20 mouse cellular contexts compared by ENCODE assay signal in genomic region chr17:31420658-31421057, GRCm38 (mm10). TPM values are rescaled to one million over a fixed set of nuclear protein-coding genes. Genes with fewer than 3 reads are reported as not detected.
A peak's percentile ranks its signal among the peaks of the same experiment; 100 is the strongest.
DNase-seq lines count a peak whose midpoint lies in the region; ATAC-seq and TF ChIP-seq lines count a peak whose summit lies in the region.
"Had no signal": no experiment of that assay in that cellular context is flagged by ENCODE, and none has a peak within 500 bp of the region (broad histone marks: within the 10 kb centered on the region; RNA-seq: fewer than 3 reads in every experiment).

No protein-coding gene starts in this region.

- no peak overlapping the region for H3K4me2 ChIP-seq in forebrain, postnatal 0 days (ENCODE audit: low read depth)
- H3K4me2 ChIP-seq in forebrain, embryonic 14.5 days (ENCODE audit: low read length) = no peak overlapping the region
- no peak overlapping the region for H3K4me2 ChIP-seq in stomach, embryonic 15.5 days
- H3K4me2 ChIP-seq in stomach, postnatal 0 days (replicated peaks; ENCODE audit: low read depth) = no peak overlapping the region
- H3K4me2 ChIP-seq: forebrain, embryonic 13.5 days; limb, embryonic 12.5 days; liver, embryonic 12.5 days had no signal

- ATAC-seq in forebrain, postnatal 0 days = no peak
- no peak for ATAC-seq in forebrain, embryonic 14.5 days
- no peak for ATAC-seq in stomach, embryonic 15.5 days (ENCODE audit: insufficient read depth, low FRiP score, low read depth)
- no peak for ATAC-seq in stomach, postnatal 0 days (ENCODE audit: low FRiP score, low TSS enrichment)
- ATAC-seq: CD4-positive, CD25-positive, alpha-beta regulatory T cell, adult 4 months; forebrain, embryonic 13.5 days; liver, embryonic 12.5 days; lung, postnatal 0 days; midbrain, embryonic 16.5 days; Patski had no signal

- H3K4me3 ChIP-seq in forebrain, postnatal 0 days (ENCODE audit: low read depth, low read length) = no peak overlapping the region
- no peak overlapping the region for H3K4me3 ChIP-seq in forebrain, embryonic 14.5 days (ENCODE audit: low read depth, low read length)
- H3K4me3 ChIP-seq in stomach, embryonic 15.5 days (replicated peaks) = no peak overlapping the region
- H3K4me3 ChIP-seq in stomach, postnatal 0 days (ENCODE audit: low read depth, low read length) = no peak overlapping the region
- H3K4me3 ChIP-seq: forebrain, embryonic 13.5 days; limb, embryonic 12.5 days; liver, embryonic 12.5 days had no signal

- DNase-seq in forebrain, postnatal 0 days = no peak
- DNase-seq in forebrain, embryonic 14.5 days (ENCODE audit: low spot score) = no peak
- peak; percentile 36 for DNase-seq in heart, postnatal 4 days
- no peak for DNase-seq in heart, postnatal 36 days
- peak; percentile 53 for DNase-seq in kidney, postnatal 10 days
- no peak for DNase-seq in kidney, adult 18-20 months
- DNase-seq in stomach, postnatal 0 days (ENCODE audit: low spot score) = no peak
- DNase-seq: adrenal gland, adult 8-10 months; gastrocnemius, postnatal 36 days; heart, postnatal 14 days; right cerebral cortex, postnatal 25 days had no signal

- H3K9ac ChIP-seq in forebrain, postnatal 0 days = no peak overlapping the region
- no peak overlapping the region for H3K9ac ChIP-seq in forebrain, embryonic 14.5 days (ENCODE audit: low read length)
- no peak overlapping the region for H3K9ac ChIP-seq in stomach, embryonic 15.5 days
- no peak overlapping the region for H3K9ac ChIP-seq in stomach, postnatal 0 days (ENCODE audit: low read length)
- H3K9ac ChIP-seq: forebrain, embryonic 13.5 days; limb, embryonic 12.5 days; liver, embryonic 12.5 days had no signal

- H3K9me3 ChIP-seq in forebrain, postnatal 0 days (ENCODE audit: low read length) = no peaks in the 10 kb centered on the region
- no peaks in the 10 kb centered on the region for H3K9me3 ChIP-seq in forebrain, embryonic 14.5 days (replicated peaks; ENCODE audit: control insufficient read depth, low read length)
- H3K9me3 ChIP-seq in stomach, embryonic 15.5 days = no peaks in the 10 kb centered on the region
- no peaks in the 10 kb centered on the region for H3K9me3 ChIP-seq in stomach, postnatal 0 days (ENCODE audit: control insufficient read depth, low read length)
- H3K9me3 ChIP-seq: forebrain, embryonic 13.5 days; limb, embryonic 12.5 days; liver, embryonic 12.5 days had no signal

- TF ChIP-seq CTCF in forebrain, postnatal 0 days (IDR thresholded peaks at IDR 0.05; ENCODE audit: low read depth) = no peak
- TF ChIP-seq CTCF in stomach, postnatal 0 days (IDR thresholded peaks at IDR 0.05; ENCODE audit: low read depth) = no peak

- no peaks in the 10 kb centered on the region for H3K4me1 ChIP-seq in forebrain, postnatal 0 days (ENCODE audit: insufficient read depth)
- peaks cover 6% of the 10 kb centered on the region; the same call in 1 of the 2 replicates for H3K4me1 ChIP-seq in forebrain, embryonic 14.5 days (ENCODE audit: control insufficient read depth, insufficient read depth, low read length)
- H3K4me1 ChIP-seq in stomach, embryonic 15.5 days = peaks cover 19% of the 10 kb centered on the region
- H3K4me1 ChIP-seq in stomach, postnatal 0 days (replicated peaks; ENCODE audit: control insufficient read depth, insufficient read depth) = no peaks in the 10 kb centered on the region
- H3K4me1 ChIP-seq: liver, embryonic 12.5 days had no signal

- 0 out of 2 replicates have a peak overlapping the region, but pooled peaks have one; percentile 4 for H3K27ac ChIP-seq in forebrain, postnatal 0 days (ENCODE audit: low read depth, low read length)
- no peak overlapping the region for H3K27ac ChIP-seq in forebrain, embryonic 14.5 days (ENCODE audit: low read depth, low read length)
- H3K27ac ChIP-seq in stomach, embryonic 15.5 days = peak overlapping the region; percentile 9; the same call in 1 of the 2 replicates
- H3K27ac ChIP-seq in stomach, postnatal 0 days (replicated peaks) = no peak overlapping the region
- H3K27ac ChIP-seq: limb, embryonic 12.5 days; liver, embryonic 12.5 days had no signal

- H3K36me3 ChIP-seq in forebrain, postnatal 0 days (ENCODE audit: insufficient read depth) = peaks cover 31% of the 10 kb centered on the region
- H3K36me3 ChIP-seq in forebrain, embryonic 14.5 days (ENCODE audit: control insufficient read depth, insufficient read depth, low read length) = peaks cover 53% of the 10 kb centered on the region
- H3K36me3 ChIP-seq in stomach, embryonic 15.5 days = 0 out of 2 replicates have a peak, but pooled peaks cover 5% of the 10 kb centered on the region
- H3K36me3 ChIP-seq in stomach, postnatal 0 days (ENCODE audit: control insufficient read depth, insufficient read depth, low read length) = no peaks in the 10 kb centered on the region
- H3K36me3 ChIP-seq: liver, embryonic 12.5 days had no signal

- WGBS in forebrain, postnatal 0 days = 91% methylated on average over 16 of the region's 16 CpGs
- 91% methylated on average over 16 of the region's 16 CpGs for WGBS in forebrain, embryonic 14.5 days
- WGBS in stomach, embryonic 15.5 days = 77% methylated on average over 16 of the region's 16 CpGs
- 76% methylated on average over 16 of the region's 16 CpGs for WGBS in stomach, postnatal 0 days

- no peak for TF ChIP-seq EP300 in stomach, postnatal 0 days (optimal IDR thresholded peaks at IDR 0.05)

- H3K27me3 ChIP-seq in forebrain, postnatal 0 days (ENCODE audit: insufficient read depth, low read length) = no peaks in the 10 kb centered on the region
- no peaks in the 10 kb centered on the region for H3K27me3 ChIP-seq in forebrain, embryonic 14.5 days (replicated peaks; ENCODE audit: control insufficient read depth, insufficient read depth, low read length)
- H3K27me3 ChIP-seq in stomach, embryonic 15.5 days (replicated peaks) = no peaks in the 10 kb centered on the region
- H3K27me3 ChIP-seq in stomach, postnatal 0 days (ENCODE audit: control insufficient read depth, insufficient read depth, low read length) = no peaks in the 10 kb centered on the region
- H3K27me3 ChIP-seq: forebrain, embryonic 13.5 days; limb, embryonic 12.5 days; liver, embryonic 12.5 days had no signal

- intact Hi-C loops in heart, postnatal 36 days (cut with DNase I) = no loop called here

RNA-seq across cellular contexts. Expression of gene Pde9a, which starts 34.6 kb away (rescaled TPM):
- total RNA-seq in forebrain, postnatal 0 days (2014; rRNA removed) = 40.4 and 43.9 TPM in 2 replicates
- polyA plus RNA-seq in forebrain, postnatal 0 days (2015; fragmentation: Nextera tagmentation; extraction: Ambion mirVana) = 35.5 and 43.6 TPM in 2 replicates
- 60.7 and 68.5 TPM in 2 replicates for polyA plus RNA-seq in forebrain, embryonic 14.5 days (2014; fragmentation: Nextera tagmentation; extraction: Ambion mirVana)
- 10 to 100 TPM in 1 of 2 experiments, 1 to 10 TPM in 1; 9.2 to 11.3 TPM for total RNA-seq in heart, postnatal 4 days (2021)
- 1 to 10 TPM; 5.2 to 6.1 TPM for total RNA-seq in heart, postnatal 36 days (2021)
- polyA plus RNA-seq in stomach, embryonic 15.5 days (2015; fragmentation: Nextera tagmentation; extraction: Ambion mirVana) = 31.8 and 36.6 TPM in 2 replicates
- polyA plus RNA-seq in stomach, postnatal 0 days (2015; fragmentation: Nextera tagmentation; extraction: Ambion mirVana) = 11.6 and 12.1 TPM in 2 replicates
- total RNA-seq: common myeloid progenitor, adult 5-6 weeks had no signal
- polyA plus RNA-seq: CD4-positive, CD25-positive, alpha-beta regulatory T cell, adult 4 months; Patski had no signal

Comparison
In these comparisons a context has a peak if more than half of its experiments do, and no peak if none do; other contexts are left out.
1. DNase-seq: peak in heart, postnatal 4 days (single experiment) and kidney, postnatal 10 days (single experiment); none in forebrain, postnatal 0 days (single experiment), forebrain, embryonic 14.5 days (single experiment), heart, postnatal 36 days (0 of 2), kidney, adult 18-20 months (single experiment) and stomach, postnatal 0 days (single experiment).
2. H3K27ac ChIP-seq: peak in forebrain, postnatal 0 days (single experiment) and stomach, embryonic 15.5 days (single experiment); none in forebrain, embryonic 14.5 days (single experiment) and stomach, postnatal 0 days (single experiment).